Mouse (Mus musculus) thymus, adult 2 months (tissue): ENCODE data around the gene Cd80.

Experiments used
- CTCF ChIP-seq: fragments of 200-500 bp; IDR thresholded peaks from 2 replicates; pipeline ENCODE4 v1.5.1; 2012; ENCODE audit warnings: mild to moderate bottlenecking, control low read depth, low read length, moderate library complexity, borderline replicate concordance; ENCODE audit not compliant: control insufficient read depth, poor library complexity, insufficient read depth; ENCODE audit errors: extremely low read depth
- POLR2A ChIP-seq: fragments of 200-500 bp; IDR thresholded peaks from 2 replicates; pipeline ENCODE4 v1.6.1; 2012; ENCODE audit warnings: mild to moderate bottlenecking, low read length, control low read depth, moderate library complexity; ENCODE audit not compliant: control insufficient read depth, poor library complexity, insufficient read depth; ENCODE audit errors: extremely low read depth

- TF ChIP-seq CTCF (no peak), POLR2A (no peak)
Observed at GRCm38 (mm10) chr16:38463305-38463704, 7.9 kb downstream of the Cd80 start.
